In the genomic region with DNA sequence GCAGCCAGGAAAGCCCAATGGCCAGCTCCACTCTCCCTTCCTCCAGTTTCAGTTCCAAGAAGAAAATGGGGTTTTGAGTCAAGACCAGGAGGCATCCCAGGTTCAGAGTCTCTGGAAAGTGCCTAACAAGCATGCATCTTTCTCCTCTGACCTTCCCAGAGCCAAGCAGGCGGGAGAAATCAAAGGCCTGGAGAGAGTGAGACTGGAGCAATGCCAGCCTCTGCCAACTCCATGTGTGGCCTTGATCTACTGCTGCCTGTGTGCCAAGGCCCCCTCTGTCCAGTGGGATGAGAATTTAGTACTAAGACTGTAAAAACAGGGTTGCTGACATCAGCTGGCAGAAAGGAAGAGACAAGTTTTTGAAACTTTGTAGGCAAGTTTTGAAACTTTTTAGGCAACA, we compare ENCODE assay signal across 8 mouse cellular contexts. TPM values are rescaled to one million over a fixed set of nuclear protein-coding genes. Genes with fewer than 3 reads are reported as not detected.
DNase-seq lines count a peak whose midpoint lies in the region; ATAC-seq and TF ChIP-seq lines count a peak whose summit lies in the region.

No protein-coding gene starts in this region.

- H3K27me3 ChIP-seq in spleen, adult 2 months (ENCODE audit: control insufficient read depth, insufficient read depth, low read length): no peaks in the 10 kb centered on the region
- H3K27me3 ChIP-seq in hindbrain, embryonic 14.5 days (ENCODE audit: control insufficient read depth, insufficient read depth, low read length): peaks cover 8% of the 10 kb centered on the region
- H3K27me3 ChIP-seq in liver, embryonic 15.5 days: no peaks in the 10 kb centered on the region

- peaks cover 6% of the 10 kb centered on the region; the same call in 1 of the 2 replicates for H3K4me1 ChIP-seq in spleen, adult 2 months (ENCODE audit: control insufficient read depth, insufficient read depth, insufficient read length)
- peaks cover 30% of the 10 kb centered on the region for H3K4me1 ChIP-seq in hindbrain, embryonic 14.5 days (replicated peaks; ENCODE audit: control insufficient read depth, insufficient read depth, low read length)
- peaks cover 73% of the 10 kb centered on the region for H3K4me1 ChIP-seq in liver, embryonic 15.5 days (replicated peaks)

- no peaks in the 10 kb centered on the region for H3K36me3 ChIP-seq in spleen, adult 2 months (ENCODE audit: control insufficient read depth, insufficient read depth, low read length)
- H3K36me3 ChIP-seq in hindbrain, embryonic 14.5 days (replicated peaks; ENCODE audit: control insufficient read depth, insufficient read depth): no peaks in the 10 kb centered on the region
- peaks cover 22% of the 10 kb centered on the region; the same call in 1 of the 2 replicates for H3K36me3 ChIP-seq in liver, embryonic 15.5 days (replicated peaks)

- peak overlapping the region; percentile 41 for H3K27ac ChIP-seq in spleen, adult 2 months (ENCODE audit: insufficient read depth, low read length)
- H3K27ac ChIP-seq in hindbrain, embryonic 14.5 days: no peak overlapping the region
- H3K27ac ChIP-seq in liver, embryonic 15.5 days (replicated peaks): peak overlapping the region; percentile 99

- no peak for TF ChIP-seq CTCF in spleen, adult 2 months (IDR thresholded peaks at IDR 0.05; ENCODE audit: extremely low read depth, insufficient read depth, insufficient read length, insufficient replicate concordance)

- TF ChIP-seq POLR2A in spleen, adult 2 months (IDR thresholded peaks at IDR 0.05; ENCODE audit: low read depth, low read length): no peak

- no peaks in the 10 kb centered on the region for H3K9me3 ChIP-seq in hindbrain, embryonic 14.5 days (ENCODE audit: control insufficient read depth, low read length)
- H3K9me3 ChIP-seq in liver, embryonic 15.5 days (replicated peaks): no peaks in the 10 kb centered on the region

- no peak for ATAC-seq in hindbrain, embryonic 14.5 days (ENCODE audit: low FRiP score)
- no peak for ATAC-seq in liver, embryonic 15.5 days (ENCODE audit: insufficient read depth)
- no peak for ATAC-seq in megakaryocyte progenitor cell, adult 5-6 weeks (replicated peaks; ENCODE audit: poor library complexity)

- peak overlapping the region; percentile 8; the same call in 1 of the 2 replicates for H3K4me2 ChIP-seq in hindbrain, embryonic 14.5 days (replicated peaks)
- H3K4me2 ChIP-seq in liver, embryonic 15.5 days: peak overlapping the region; percentile 96

- H3K9ac ChIP-seq in hindbrain, embryonic 14.5 days: 0 out of 2 replicates have a peak overlapping the region, but pooled peaks have one; percentile 4
- H3K9ac ChIP-seq in liver, embryonic 15.5 days: peak overlapping the region; percentile 93

- no peak overlapping the region for H3K4me3 ChIP-seq in spleen, adult 2 months (ENCODE audit: extremely low read depth, insufficient read depth, insufficient read length)
- no peak overlapping the region for H3K4me3 ChIP-seq in hindbrain, embryonic 14.5 days (replicated peaks; ENCODE audit: low read length)
- peak overlapping the region; percentile 78 for H3K4me3 ChIP-seq in liver, embryonic 15.5 days (replicated peaks)

- WGBS in spleen, adult 2 months: 87% methylated on average over 1 of the region's 1 CpGs
- 47% methylated on average over 1 of the region's 1 CpGs for WGBS in hindbrain, embryonic 14.5 days
- WGBS in liver, embryonic 15.5 days (ENCODE audit: insufficient replicate concordance): 40% methylated on average over 1 of the region's 1 CpGs

- peak; percentile 80 to 89 for DNase-seq in cerebellum, postnatal 10 days
- DNase-seq in cerebellum, adult 18-20 months: no peak
- DNase-seq in spleen, adult 2 months (ENCODE audit: low read depth in 1 of 2, low spot score in 2 of 2): no peak
- DNase-seq in spleen, adult 12 weeks (ENCODE audit: low spot score): no peak
- peak; percentile 42 for DNase-seq in hindbrain, embryonic 14.5 days (ENCODE audit: low spot score)
- DNase-seq in testis, postnatal 14 days (ENCODE audit: low spot score): peak; percentile 82

RNA-seq across cellular contexts. Expression of gene Tst, which starts 1.8 kb away (rescaled TPM):
- polyA plus RNA-seq in spleen, adult 2 months (2012; rRNA removed): 16.3 and 16.8 TPM in 2 replicates
- 21.4 and 23.7 TPM in 2 replicates for polyA plus RNA-seq in hindbrain, embryonic 14.5 days (2014; fragmentation: Nextera tagmentation; extraction: Ambion mirVana)
- polyA plus RNA-seq in liver, embryonic 15.5 days (2015; fragmentation: Nextera tagmentation; extraction: Ambion mirVana): 200 and 245 TPM in 2 replicates
- total RNA-seq in megakaryocyte progenitor cell, adult 5-6 weeks (2015): 23.3 and 37.7 TPM in 2 replicates
- 9.8 and 16.2 TPM in 2 replicates for total RNA-seq in megakaryocyte progenitor cell, adult 5-6 weeks (2017)

RNA-seq across cellular contexts. Expression of gene Mpst, which starts 2.3 kb away (rescaled TPM):
- 97.7 and 117 TPM in 2 replicates for polyA plus RNA-seq in spleen, adult 2 months (2012; rRNA removed)
- 3.2 and 4.2 TPM in 2 replicates for polyA plus RNA-seq in hindbrain, embryonic 14.5 days (2014; fragmentation: Nextera tagmentation; extraction: Ambion mirVana)
- 5.6 and 5.8 TPM in 2 replicates for polyA plus RNA-seq in liver, embryonic 15.5 days (2015; fragmentation: Nextera tagmentation; extraction: Ambion mirVana)
- total RNA-seq in megakaryocyte progenitor cell, adult 5-6 weeks (2015): 3.4 and 5.9 TPM in 2 replicates
- 22.7 and 37.3 TPM in 2 replicates for total RNA-seq in megakaryocyte progenitor cell, adult 5-6 weeks (2017)

RNA-seq across cellular contexts. Expression of gene Tex33, which starts 8.2 kb away (rescaled TPM):
- not detected in 2 replicates for polyA plus RNA-seq in spleen, adult 2 months (2012; rRNA removed)
- polyA plus RNA-seq in hindbrain, embryonic 14.5 days (2014; fragmentation: Nextera tagmentation; extraction: Ambion mirVana): not detected in 2 replicates
- polyA plus RNA-seq in liver, embryonic 15.5 days (2015; fragmentation: Nextera tagmentation; extraction: Ambion mirVana): not detected in 2 replicates
- total RNA-seq in megakaryocyte progenitor cell, adult 5-6 weeks (2015): not detected in 2 replicates
- total RNA-seq in megakaryocyte progenitor cell, adult 5-6 weeks (2017): not detected in 2 replicates

RNA-seq across cellular contexts. Expression of gene Kctd17, which starts 24.5 kb away (rescaled TPM):
- polyA plus RNA-seq in spleen, adult 2 months (2012; rRNA removed): 61.5 and 85.3 TPM in 2 replicates
- 134 and 141 TPM in 2 replicates for polyA plus RNA-seq in hindbrain, embryonic 14.5 days (2014; fragmentation: Nextera tagmentation; extraction: Ambion mirVana)
- polyA plus RNA-seq in liver, embryonic 15.5 days (2015; fragmentation: Nextera tagmentation; extraction: Ambion mirVana): 4.5 and 4.6 TPM in 2 replicates
- total RNA-seq in megakaryocyte progenitor cell, adult 5-6 weeks (2015): 7.6 and 8.0 TPM in 2 replicates
- 8.3 and 10.3 TPM in 2 replicates for total RNA-seq in megakaryocyte progenitor cell, adult 5-6 weeks (2017)

Comparison
In these comparisons a context has a peak if more than half of its experiments do, and no peak if none do; other contexts are left out.
1. DNase-seq: peak in cerebellum, postnatal 10 days (2 of 2), hindbrain, embryonic 14.5 days (single experiment) and testis, postnatal 14 days (single experiment); none in cerebellum, adult 18-20 months (0 of 2), spleen, adult 2 months (0 of 2) and spleen, adult 12 weeks (single experiment).
2. RNA of gene Mpst, which starts 2.3 kb away (polyA plus RNA-seq): 97.7 to 117 TPM in spleen, adult 2 months; 5.6 to 5.8 TPM in liver, embryonic 15.5 days and 3.2 to 4.2 TPM in hindbrain, embryonic 14.5 days; every median in the first group is over 10 times any median in the second.